ENCODE assay signal across 7 mouse cellular contexts in genomic region chr7:46833266-46833665, GRCm38 (mm10). TPM values are rescaled to one million over a fixed set of nuclear protein-coding genes. Genes with fewer than 3 reads are reported as not detected.
DNase-seq lines count a peak whose midpoint lies in the region; ATAC-seq and TF ChIP-seq lines count a peak whose summit lies in the region.

No protein-coding gene starts in this region.

- H3K4me1 ChIP-seq in intestine, embryonic 16.5 days (ENCODE audit: control insufficient read depth, insufficient read depth, low read length), result peaks cover 34% of the 10 kb centered on the region
- peaks cover 22% of the 10 kb centered on the region; the same call in 1 of the 2 replicates for H3K4me1 ChIP-seq in lung, postnatal 0 days (ENCODE audit: insufficient read depth, low read depth, low read length)

- no peak overlapping the region for H3K4me2 ChIP-seq in intestine, embryonic 16.5 days (ENCODE audit: low read depth, low read length)
- no peak overlapping the region for H3K4me2 ChIP-seq in lung, postnatal 0 days (replicated peaks; ENCODE audit: low read depth, low read length)

- no peak overlapping the region for H3K4me3 ChIP-seq in intestine, embryonic 16.5 days (ENCODE audit: low read length)
- H3K4me3 ChIP-seq in lung, postnatal 0 days (ENCODE audit: low read depth, low read length), result no peak overlapping the region

- no peaks in the 10 kb centered on the region for H3K27me3 ChIP-seq in intestine, embryonic 16.5 days (replicated peaks; ENCODE audit: control insufficient read depth, insufficient read depth, low read length)
- H3K27me3 ChIP-seq in lung, postnatal 0 days (replicated peaks; ENCODE audit: insufficient read depth, low read length), result no peaks in the 10 kb centered on the region

- no peak overlapping the region for H3K9ac ChIP-seq in intestine, embryonic 16.5 days (ENCODE audit: low read depth, low read length)
- H3K9ac ChIP-seq in lung, postnatal 0 days (replicated peaks; ENCODE audit: low read depth), result no peak overlapping the region

- H3K9me3 ChIP-seq in intestine, embryonic 16.5 days (ENCODE audit: control insufficient read depth, low read length), result no peaks in the 10 kb centered on the region
- no peaks in the 10 kb centered on the region for H3K9me3 ChIP-seq in lung, postnatal 0 days (ENCODE audit: low read length)

- no peak for TF ChIP-seq EP300 in lung, postnatal 0 days (IDR thresholded peaks at IDR 0.05)

- no peak for TF ChIP-seq CTCF in lung, postnatal 0 days (IDR thresholded peaks at IDR 0.05)

- ATAC-seq in intestine, embryonic 16.5 days, result peak; percentile 95
- peak; percentile 82 for ATAC-seq in lung, postnatal 0 days

- 43% methylated on average over 6 of the region's 6 CpGs for WGBS in intestine, embryonic 16.5 days
- WGBS in lung, postnatal 0 days, result 42% methylated on average over 6 of the region's 6 CpGs

- H3K36me3 ChIP-seq in intestine, embryonic 16.5 days (ENCODE audit: control insufficient read depth, insufficient read depth, low read length), result no peaks in the 10 kb centered on the region
- H3K36me3 ChIP-seq in lung, postnatal 0 days (ENCODE audit: insufficient read depth, low read length), result no peaks in the 10 kb centered on the region

- intact Hi-C loops in left cerebral cortex, postnatal 36 days (cut with DNase I), result no loop called here

- peak overlapping the region; percentile 75 for H3K27ac ChIP-seq in intestine, embryonic 16.5 days (ENCODE audit: low read length)
- peak overlapping the region; percentile 15; the same call in 1 of the 2 replicates for H3K27ac ChIP-seq in lung, postnatal 0 days (ENCODE audit: low read length)

- peak; percentile 96 for DNase-seq in MEL-GATA-1-ER (ENCODE audit: extremely low read depth, low read depth)
- DNase-seq in c-Kit-positive CD71-positive TER-119-positive erythroid progenitor cells, embryonic 14.5 days (ENCODE audit: low spot score), result peak; percentile 64
- DNase-seq in lung, postnatal 0 days (ENCODE audit: low spot score), result peak; percentile 91
- DNase-seq in thymus, postnatal 25 days, result peak; percentile 72
- no peak for DNase-seq in ovary, postnatal 14 days (ENCODE audit: low spot score)
- no peak for DNase-seq in left cerebral cortex, postnatal 36 days (ENCODE audit: low spot score in 2 of 2)

RNA-seq across cellular contexts. Expression of gene Ldha, which starts 8.0 kb away (rescaled TPM):
- 3,052 and 3,173 TPM in 2 replicates for polyA plus RNA-seq in intestine, embryonic 16.5 days (2015; fragmentation: Nextera tagmentation; extraction: Ambion mirVana)
- 533 and 589 TPM in 2 replicates for polyA plus RNA-seq in lung, postnatal 0 days (2015; fragmentation: Nextera tagmentation; extraction: Ambion mirVana)
- total RNA-seq in left cerebral cortex, postnatal 36 days (2021), result 100 to 1,000 TPM; 352 to 416 TPM

RNA-seq across cellular contexts. Expression of gene Ldhc, which starts 27.7 kb away (rescaled TPM):
- not detected in 2 replicates for polyA plus RNA-seq in intestine, embryonic 16.5 days (2015; fragmentation: Nextera tagmentation; extraction: Ambion mirVana)
- 0.11 TPM in 1 of 2 replicates, not detected in the other for polyA plus RNA-seq in lung, postnatal 0 days (2015; fragmentation: Nextera tagmentation; extraction: Ambion mirVana)
- not detected for total RNA-seq in left cerebral cortex, postnatal 36 days (2021)

RNA-seq across cellular contexts. Expression of gene Gtf2h1, which starts 37.4 kb away (rescaled TPM):
- polyA plus RNA-seq in intestine, embryonic 16.5 days (2015; fragmentation: Nextera tagmentation; extraction: Ambion mirVana), result 78.5 and 80.1 TPM in 2 replicates
- 29.1 and 30.6 TPM in 2 replicates for polyA plus RNA-seq in lung, postnatal 0 days (2015; fragmentation: Nextera tagmentation; extraction: Ambion mirVana)
- 10 to 100 TPM; 36.9 to 40.3 TPM for total RNA-seq in left cerebral cortex, postnatal 36 days (2021)

RNA-seq across cellular contexts. Expression of gene Hps5, which starts 37.4 kb away (rescaled TPM):
- polyA plus RNA-seq in intestine, embryonic 16.5 days (2015; fragmentation: Nextera tagmentation; extraction: Ambion mirVana), result 27.2 and 31.2 TPM in 2 replicates
- 12.7 and 13.7 TPM in 2 replicates for polyA plus RNA-seq in lung, postnatal 0 days (2015; fragmentation: Nextera tagmentation; extraction: Ambion mirVana)
- 10 to 100 TPM; 13.8 to 16.6 TPM for total RNA-seq in left cerebral cortex, postnatal 36 days (2021)

Comparison
In these comparisons a context has a peak if more than half of its experiments do, and no peak if none do; other contexts are left out.
1. DNase-seq: peak in MEL-GATA-1-ER (single experiment), c-Kit-positive CD71-positive TER-119-positive erythroid progenitor cells, embryonic 14.5 days (single experiment), lung, postnatal 0 days (single experiment) and thymus, postnatal 25 days (single experiment); none in ovary, postnatal 14 days (single experiment) and left cerebral cortex, postnatal 36 days (0 of 2).